Mouse (Mus musculus) limb, embryonic 15.5 days (tissue): ENCODE data around the gene Hoxb9. TPM values are rescaled to one million over a fixed set of nuclear protein-coding genes. Genes with fewer than 3 reads are reported as not detected.

Source experiments
- ATAC-seq: fragments of 200-750 bp; cut with Nextera tagmentation; 2 replicates; pipeline ENCODE4 v1.8.0; 2017; ENCODE audit warnings: low read depth, moderate TSS enrichment; ENCODE audit not compliant: insufficient number of reproducible peaks, low FRiP score, low TSS enrichment
- H3K27ac ChIP-seq: fragments of 300-500 bp; sonication (generic); 2 replicates; pipeline ENCODE4 v1.5.1; 2015; ENCODE audit warnings: moderate library complexity, mild to moderate bottlenecking, inconsistent platforms
- H3K27me3 ChIP-seq: fragments of 300-500 bp; sonication (generic); 2 replicates; pipeline ENCODE4 v1.6.1; 2015; ENCODE audit warnings: inconsistent platforms
- H3K36me3 ChIP-seq: fragments of 300-500 bp; sonication (generic); 2 replicates; pipeline ENCODE4 v1.6.1; 2015; ENCODE audit warnings: inconsistent platforms
- H3K4me1 ChIP-seq: fragments of 300-500 bp; sonication (generic); 2 replicates; pipeline ENCODE4 v1.6.1; 2015; ENCODE audit warnings: inconsistent platforms
- H3K4me2 ChIP-seq: fragments of 300-500 bp; sonication (generic); 2 replicates; pipeline ENCODE4 v1.6.1; 2015; ENCODE audit warnings: mild to moderate bottlenecking, inconsistent platforms
- H3K4me3 ChIP-seq: fragments of 300-500 bp; sonication (generic); 2 replicates; pipeline ENCODE4 v1.5.1; 2015; ENCODE audit warnings: mild to moderate bottlenecking, inconsistent platforms
- H3K9ac ChIP-seq: fragments of 300-500 bp; sonication (generic); 2 replicates; pipeline ENCODE4 v1.6.1; 2015; ENCODE audit warnings: inconsistent platforms
- H3K9me3 ChIP-seq: fragments of 300-500 bp; sonication (generic); 2 replicates; pipeline ENCODE4 v1.6.1; 2016; ENCODE audit warnings: inconsistent platforms
- whole genome bisulfite sequencing: fragments of 180-500 bp; shearing (Covaris S2); methylation state at CpG from one replicate; pipeline ENCODE4 v1.1.7; 2015; 5-methylcytosine and 5-hydroxymethylcytosine counted together
- polyA plus RNA-seq: library from polyadenylated mRNA; unstranded; fragments of >200 nt; fragmentation: Nextera tagmentation; extraction: Ambion mirVana; gene quantifications from 2 replicates; pipeline ENCODE4 v1.2.1, GENCODE M21; 2015

The Hoxb9 gene
- polyA plus RNA-seq, 1 experiment from 2014 or later: 1.4 TPM

DNA sequence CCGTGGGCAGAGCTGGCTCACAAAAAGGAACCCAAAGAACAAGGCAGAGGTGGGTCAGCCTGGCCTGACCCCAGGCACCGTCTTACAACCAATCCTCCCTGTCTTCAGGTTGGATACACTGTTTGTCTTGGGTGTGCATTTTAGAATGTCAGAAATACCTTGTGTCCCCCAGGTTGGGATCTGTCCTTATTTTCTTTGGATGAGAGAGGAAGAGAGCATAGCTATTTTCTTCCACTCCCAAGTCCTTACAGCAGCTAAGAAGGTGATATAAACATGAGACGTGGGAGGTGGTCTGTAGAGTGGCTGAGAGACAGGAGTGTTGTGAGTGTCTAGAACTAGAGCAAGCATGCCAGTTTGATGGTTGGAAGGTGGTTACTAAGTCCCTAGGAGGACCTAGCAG is 26.2 kb downstream of the Hoxb9 start:
- no peak overlapping the region for H3K4me3 ChIP-seq
- no peaks in the 10 kb centered on the region for H3K9me3 ChIP-seq
- H3K9ac ChIP-seq: no peak overlapping the region
- no peak for ATAC-seq
- H3K27ac ChIP-seq: no peak overlapping the region
- H3K27me3 ChIP-seq: peaks cover 100% of the 10 kb centered on the region
- H3K4me2 ChIP-seq: no peak overlapping the region
- no peaks in the 10 kb centered on the region for H3K36me3 ChIP-seq
- peaks cover 21% of the 10 kb centered on the region for H3K4me1 ChIP-seq
- 20% methylated on average over 3 of the region's 3 CpGs for WGBS

DNA sequence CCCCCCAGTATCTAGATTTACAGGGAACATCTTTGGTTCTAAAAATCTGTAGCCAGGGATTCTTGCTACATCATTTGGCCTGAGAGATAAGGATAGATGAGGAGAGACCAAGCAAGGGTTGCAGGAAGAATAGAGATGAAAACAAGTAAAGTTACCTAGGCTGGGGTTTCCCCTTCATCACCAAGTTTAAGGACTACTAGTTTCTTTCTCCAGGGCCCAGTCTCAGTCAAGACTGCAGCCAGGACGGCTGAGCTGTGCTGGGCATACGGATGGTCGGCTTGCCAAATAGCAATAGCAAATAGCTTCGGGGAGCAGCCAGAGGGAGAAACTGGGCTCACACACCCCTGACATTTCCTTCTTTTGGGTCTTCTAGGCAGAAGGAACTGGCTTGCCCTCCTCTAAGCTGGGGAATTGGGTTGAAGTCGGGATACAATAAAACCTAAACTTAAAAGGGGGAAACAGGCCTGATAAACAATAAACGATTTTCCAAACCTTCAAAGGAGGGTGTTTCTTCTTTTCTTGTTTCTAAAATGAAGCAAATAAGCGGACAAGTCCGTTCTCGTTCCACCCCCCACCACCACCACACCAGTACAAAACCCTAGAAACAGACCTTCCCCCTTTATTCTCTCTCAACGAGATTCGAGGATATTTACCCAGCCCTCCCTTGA is 26.8 kb downstream of the Hoxb9 start:
- H3K4me3 ChIP-seq: no peak overlapping the region
- no peak for ATAC-seq
- H3K4me2 ChIP-seq: no peak overlapping the region
- no peaks in the 10 kb centered on the region for H3K9me3 ChIP-seq
- no peak overlapping the region for H3K27ac ChIP-seq
- H3K9ac ChIP-seq: no peak overlapping the region
- H3K4me1 ChIP-seq: peaks cover 24% of the 10 kb centered on the region
- H3K36me3 ChIP-seq: no peaks in the 10 kb centered on the region
- H3K27me3 ChIP-seq: peaks cover 100% of the 10 kb centered on the region
- WGBS: 10% methylated on average over 11 of the region's 11 CpGs

DNA sequence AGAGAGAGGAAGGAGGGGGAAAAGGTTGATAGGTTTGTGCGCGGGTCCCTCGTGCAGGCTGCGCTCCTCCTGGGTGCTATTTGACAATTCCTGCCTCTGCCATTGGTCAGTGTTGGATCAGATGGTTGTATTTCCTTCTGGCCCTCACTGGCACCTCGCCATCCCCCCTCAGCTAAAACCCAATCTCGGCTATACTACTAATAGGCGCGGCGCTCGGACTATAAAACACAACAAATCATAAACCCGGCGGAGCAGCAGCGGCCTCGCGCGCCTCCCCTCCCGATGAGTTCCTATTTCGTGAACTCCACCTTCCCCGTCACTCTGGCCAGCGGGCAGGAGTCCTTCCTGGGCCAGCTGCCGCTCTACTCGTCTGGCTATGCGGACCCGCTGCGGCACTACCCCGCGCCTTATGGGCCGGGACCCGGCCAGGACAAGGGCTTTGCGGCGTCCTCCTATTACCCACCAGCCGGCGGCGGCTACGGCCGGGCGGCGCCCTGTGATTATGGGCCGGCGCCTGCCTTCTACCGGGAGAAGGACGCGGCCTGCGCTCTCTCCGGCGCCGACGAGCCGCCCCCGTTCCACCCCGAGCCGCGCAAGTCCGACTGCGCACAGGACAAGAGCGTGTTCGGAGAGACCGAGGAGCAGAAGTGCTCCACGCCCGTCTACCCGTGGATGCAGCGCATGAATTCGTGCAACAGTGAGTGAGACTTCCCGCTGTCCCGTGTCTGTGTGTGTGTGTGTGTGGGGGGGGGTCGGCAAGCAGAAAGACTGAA is 27.8 kb downstream of the Hoxb9 start:
- Histone ChIP-seq H3K9ac (no peak overlapping the region), H3K4me1 (peaks cover 32% of the 10 kb centered on the region), H3K9me3 (no peaks in the 10 kb centered on the region), H3K27ac (no peak overlapping the region), H3K4me3 (peak overlapping the region; percentile 30), H3K4me2 (peak overlapping the region; percentile 39), H3K27me3 (peaks cover 100% of the 10 kb centered on the region), H3K36me3 (no peaks in the 10 kb centered on the region)
- no peak for ATAC-seq
- under 1% methylated on average over 66 of the region's 66 CpGs for WGBS

DNA sequence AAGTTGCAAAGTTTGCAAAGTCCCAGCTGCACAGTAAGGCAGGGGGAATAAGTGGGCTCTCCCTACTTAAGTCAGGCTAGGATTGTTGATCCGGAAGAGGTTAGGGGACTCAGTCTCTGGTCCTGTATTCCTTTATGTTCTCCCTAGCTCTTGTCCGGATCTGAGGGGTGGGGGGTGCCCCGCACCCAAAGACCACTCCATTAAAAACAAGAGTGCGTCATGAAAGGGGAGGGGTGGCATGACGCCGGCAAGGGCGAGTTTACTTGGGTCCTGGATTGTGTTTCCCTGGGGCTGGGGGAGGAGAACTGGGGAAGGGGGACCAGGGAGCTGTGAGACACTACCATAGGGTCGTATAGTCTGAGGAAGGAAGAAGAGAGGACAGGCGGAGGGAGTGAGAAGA is 28.5 kb downstream of the Hoxb9 start:
- Histone ChIP-seq H3K9ac (no peak overlapping the region), H3K4me1 (peaks cover 33% of the 10 kb centered on the region), H3K4me2 (peak overlapping the region; percentile 39; the same call in 1 of the 2 replicates), H3K27me3 (peaks cover 100% of the 10 kb centered on the region), H3K36me3 (no peaks in the 10 kb centered on the region), H3K4me3 (peak overlapping the region; percentile 30; the same call in 1 of the 2 replicates), H3K27ac (no peak overlapping the region), H3K9me3 (no peaks in the 10 kb centered on the region)
- WGBS: 4% methylated on average over 9 of the region's 9 CpGs
- ATAC-seq: no peak

DNA sequence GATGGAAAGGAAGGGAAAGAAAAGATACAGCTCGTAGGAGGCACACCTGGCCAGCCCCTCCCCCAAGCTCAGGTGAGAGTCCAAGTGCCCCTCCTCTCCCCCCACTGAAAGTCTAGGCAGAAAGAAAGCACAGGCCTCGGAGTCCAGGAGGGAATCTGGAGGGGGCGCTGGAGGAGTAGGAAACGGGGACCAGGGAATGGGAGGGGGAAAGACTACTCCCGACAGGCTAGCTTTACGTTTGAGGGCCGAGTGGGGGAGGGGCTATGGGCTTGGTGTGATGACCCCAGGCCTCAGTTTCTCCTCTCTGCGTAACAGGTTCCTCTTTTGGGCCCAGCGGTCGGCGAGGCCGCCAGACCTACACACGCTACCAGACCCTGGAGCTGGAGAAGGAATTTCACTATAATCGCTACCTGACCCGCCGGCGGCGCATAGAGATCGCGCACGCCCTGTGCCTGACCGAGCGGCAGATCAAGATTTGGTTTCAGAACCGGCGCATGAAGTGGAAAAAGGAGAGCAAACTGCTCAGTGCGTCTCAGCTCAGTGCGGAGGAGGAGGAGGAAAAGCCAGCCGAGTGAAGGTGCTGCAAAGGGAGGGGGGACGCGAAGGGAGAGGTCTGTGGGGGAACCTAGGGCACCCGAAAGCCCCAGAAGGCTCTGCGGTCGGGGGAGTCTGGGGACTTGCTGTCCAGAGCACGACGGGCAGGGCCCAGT is 29.3 kb downstream of the Hoxb9 start:
- Histone ChIP-seq H3K27ac (no peak overlapping the region), H3K9me3 (no peaks in the 10 kb centered on the region), H3K4me1 (peaks cover 27% of the 10 kb centered on the region), H3K27me3 (peaks cover 100% of the 10 kb centered on the region), H3K4me3 (0 out of 2 replicates have a peak overlapping the region, but pooled peaks have one; percentile 5), H3K36me3 (no peaks in the 10 kb centered on the region), H3K9ac (no peak overlapping the region), H3K4me2 (no peak overlapping the region)
- WGBS: 7% methylated on average over 34 of the region's 35 CpGs
- no peak for ATAC-seq

DNA sequence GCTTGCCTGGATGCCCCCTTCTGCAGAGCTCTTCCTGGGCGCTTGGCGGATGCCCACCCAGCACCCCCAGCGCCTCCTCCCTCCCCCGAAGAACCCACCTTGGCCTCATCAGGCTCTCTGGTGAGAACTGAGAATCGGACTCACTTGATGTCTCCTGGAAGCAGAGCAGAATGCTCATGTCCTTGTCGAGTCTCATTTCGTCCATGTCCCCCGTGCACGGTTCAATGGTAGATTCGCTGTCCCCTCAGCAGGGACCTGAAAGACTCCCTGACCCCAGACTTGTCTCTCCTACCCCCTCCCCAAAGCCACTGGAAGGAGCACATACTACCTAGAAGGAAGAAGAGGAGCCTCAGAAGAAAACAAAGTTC is 29.8 kb downstream of the Hoxb9 start:
- Histone ChIP-seq H3K9ac (no peak overlapping the region), H3K27ac (no peak overlapping the region), H3K4me1 (peaks cover 26% of the 10 kb centered on the region), H3K9me3 (no peaks in the 10 kb centered on the region), H3K4me3 (0 out of 2 replicates have a peak overlapping the region, but pooled peaks have one; percentile 5), H3K27me3 (peaks cover 100% of the 10 kb centered on the region), H3K36me3 (no peaks in the 10 kb centered on the region), H3K4me2 (no peak overlapping the region)
- WGBS: 8% methylated on average over 9 of the region's 10 CpGs
- ATAC-seq: no peak

DNA sequence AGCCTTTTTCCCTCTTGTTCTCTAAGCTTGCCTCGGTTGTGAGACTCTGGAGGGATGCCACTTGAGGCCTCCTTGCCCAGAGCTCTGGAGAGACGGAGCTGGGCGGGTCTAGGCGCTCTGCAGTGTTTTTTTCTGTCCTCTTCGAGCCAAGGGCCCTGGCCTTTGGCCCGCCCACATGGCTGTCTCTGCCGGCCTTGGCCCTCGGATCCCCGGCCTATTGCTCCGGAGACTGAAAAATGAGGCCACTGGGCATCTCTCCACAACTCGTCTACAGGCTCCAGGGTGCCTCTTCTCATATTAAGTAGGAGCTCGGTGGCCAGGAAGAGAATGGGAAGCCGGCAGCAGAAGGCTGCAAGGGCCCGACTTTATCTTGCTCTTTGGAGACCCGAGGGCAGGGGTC is 30.6 kb downstream of the Hoxb9 start:
- WGBS: 15% methylated on average over 15 of the region's 15 CpGs
- Histone ChIP-seq H3K27me3 (peaks cover 100% of the 10 kb centered on the region), H3K9me3 (no peaks in the 10 kb centered on the region), H3K27ac (no peak overlapping the region), H3K9ac (no peak overlapping the region), H3K36me3 (no peaks in the 10 kb centered on the region), H3K4me2 (no peak overlapping the region), H3K4me1 (peaks cover 26% of the 10 kb centered on the region), H3K4me3 (no peak overlapping the region)
- no peak for ATAC-seq

DNA sequence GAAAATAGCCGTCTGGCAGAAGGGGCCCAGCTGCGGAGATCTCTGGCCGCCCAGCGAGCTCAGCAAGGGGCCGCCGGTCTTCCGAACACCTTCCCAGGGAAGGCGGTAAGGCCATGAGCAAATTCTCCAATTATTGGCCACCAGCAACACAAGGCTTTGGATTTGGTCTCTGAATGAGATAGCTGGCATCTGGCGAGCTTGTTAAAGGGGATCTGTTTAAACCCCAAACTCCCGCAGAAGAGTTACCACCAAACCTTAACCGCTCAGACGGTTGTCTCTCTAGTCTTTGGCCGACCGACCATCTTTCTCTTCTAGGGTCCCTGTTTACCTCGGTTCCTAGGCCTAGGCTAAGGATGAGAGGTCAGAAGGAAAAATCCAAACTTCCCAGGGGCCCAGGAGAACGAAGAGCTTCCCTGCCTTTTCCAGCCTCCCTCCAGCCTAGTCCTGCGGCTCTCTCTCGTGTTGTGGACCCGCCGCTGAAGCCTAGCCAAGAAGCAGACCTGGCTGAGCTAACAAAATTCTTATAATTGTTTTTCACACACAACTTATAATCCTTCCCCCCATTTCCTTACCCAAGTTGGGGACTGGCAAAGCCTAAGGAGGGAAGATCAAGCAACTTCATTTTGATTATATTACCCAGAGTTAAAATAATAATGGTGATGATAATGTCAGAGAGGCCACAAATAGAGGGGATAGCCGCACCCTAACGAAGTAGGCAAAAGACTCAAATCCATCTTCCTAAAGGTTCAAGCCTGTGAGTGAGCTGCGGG is 31.3 kb downstream of the Hoxb9 start:
- Histone ChIP-seq H3K27ac (no peak overlapping the region), H3K9ac (no peak overlapping the region), H3K4me3 (no peak overlapping the region), H3K27me3 (peaks cover 100% of the 10 kb centered on the region), H3K9me3 (no peaks in the 10 kb centered on the region), H3K4me1 (peaks cover 26% of the 10 kb centered on the region), H3K4me2 (no peak overlapping the region), H3K36me3 (no peaks in the 10 kb centered on the region)
- no peak for ATAC-seq
- WGBS: 14% methylated on average over 23 of the region's 23 CpGs

DNA sequence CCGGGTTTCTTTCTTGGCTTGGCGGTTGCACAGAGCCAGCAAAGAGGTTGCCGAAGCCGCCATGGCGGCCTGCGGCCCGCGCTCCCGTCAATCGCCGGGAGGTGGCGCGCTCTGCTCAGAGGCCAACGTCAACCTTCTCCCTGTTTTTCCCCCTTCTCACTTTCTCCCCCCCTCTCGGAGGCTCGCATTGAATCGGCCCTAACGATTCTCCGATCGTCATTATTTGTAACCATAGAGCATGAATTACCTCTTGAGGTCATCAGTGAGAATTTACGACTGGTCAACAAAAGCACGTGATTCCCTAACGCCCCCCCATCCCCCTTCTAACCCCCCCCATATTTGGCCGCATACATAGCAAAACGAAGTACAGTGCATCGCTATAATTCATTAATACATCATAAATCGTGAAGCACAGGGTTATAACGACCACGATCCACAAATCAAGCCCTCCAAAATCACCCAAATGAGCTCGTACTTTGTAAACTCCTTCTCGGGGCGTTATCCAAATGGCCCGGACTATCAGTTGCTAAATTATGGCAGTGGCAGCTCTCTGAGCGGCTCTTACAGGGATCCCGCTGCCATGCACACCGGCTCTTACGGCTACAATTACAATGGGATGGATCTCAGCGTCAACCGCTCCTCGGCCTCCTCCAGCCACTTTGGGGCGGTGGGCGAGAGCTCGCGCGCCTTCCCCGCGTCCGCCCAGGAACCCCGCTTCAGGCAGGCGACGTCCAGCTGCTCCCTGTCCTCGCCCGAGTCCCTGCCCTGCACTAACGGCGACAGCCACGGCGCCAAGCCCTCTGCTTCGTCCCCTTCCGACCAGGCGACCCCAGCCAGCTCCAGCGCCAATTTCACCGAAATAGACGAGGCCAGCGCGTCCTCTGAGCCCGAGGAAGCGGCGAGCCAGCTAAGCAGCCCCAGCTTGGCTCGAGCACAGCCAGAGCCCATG is 32.2 kb downstream of the Hoxb9 start, which contains the start of gene Hoxb5:
Hoxb5 (plus strand) TSS at position 186 of the 949 bp plus-strand sequence.
- peaks cover 26% of the 10 kb centered on the region for H3K4me1 ChIP-seq
- H3K36me3 ChIP-seq: no peaks in the 10 kb centered on the region
- peak within 1 kb of the TSS; percentile 23 for H3K4me3 ChIP-seq
- no peaks in the 10 kb centered on the region for H3K9me3 ChIP-seq
- peaks cover 100% of the 10 kb centered on the region for H3K27me3 ChIP-seq
- ATAC-seq: no peak
- under 1% methylated on average over 68 of the region's 69 CpGs for WGBS
- no peak within 1 kb of the TSS; the same call in 1 of the 2 replicates for H3K9ac ChIP-seq
- H3K4me2 ChIP-seq: peak within 1 kb of the TSS; percentile 42
- no peak within 1 kb of the TSS for H3K27ac ChIP-seq

DNA sequence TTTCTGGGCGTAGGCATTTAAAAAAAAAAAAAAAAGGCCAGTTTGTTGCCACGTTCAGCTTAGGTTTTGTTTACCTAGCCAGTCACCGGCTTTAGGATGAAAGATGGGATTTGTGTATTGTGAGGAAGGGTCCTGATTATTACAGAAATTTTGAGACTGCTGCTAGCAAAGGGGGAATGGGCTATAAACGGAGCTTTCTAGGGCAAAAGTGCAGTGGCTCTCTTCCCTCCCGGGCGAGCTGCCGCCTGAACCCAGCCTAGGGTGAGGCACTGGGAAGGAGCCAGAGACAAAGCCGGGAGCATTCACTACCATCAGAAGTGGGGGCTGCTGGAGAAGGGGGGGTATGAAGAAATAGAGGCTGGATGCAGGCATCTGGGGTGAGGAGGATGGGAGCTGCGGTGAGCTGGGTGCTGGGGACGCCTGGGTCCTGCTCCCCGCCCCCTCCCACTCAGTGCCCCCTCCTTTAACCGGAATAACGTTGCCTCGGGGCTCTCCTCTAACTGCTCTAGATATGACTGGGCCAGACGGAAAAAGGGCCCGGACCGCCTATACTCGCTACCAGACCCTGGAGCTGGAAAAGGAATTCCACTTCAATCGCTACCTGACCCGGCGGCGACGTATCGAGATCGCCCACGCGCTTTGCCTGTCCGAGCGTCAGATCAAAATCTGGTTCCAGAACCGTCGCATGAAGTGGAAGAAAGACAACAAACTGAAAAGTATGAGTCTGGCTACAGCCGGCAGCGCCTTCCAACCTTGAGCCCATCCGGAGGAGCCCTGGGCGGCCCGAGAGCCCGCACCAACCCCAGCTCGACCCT is 33.3 kb downstream of the Hoxb9 start:
- H3K27me3 ChIP-seq: peaks cover 100% of the 10 kb centered on the region
- no peak for ATAC-seq
- no peaks in the 10 kb centered on the region for H3K9me3 ChIP-seq
- no peak overlapping the region for H3K27ac ChIP-seq
- H3K4me3 ChIP-seq: peak overlapping the region; percentile 3; the same call in 1 of the 2 replicates
- no peaks in the 10 kb centered on the region for H3K36me3 ChIP-seq
- H3K4me2 ChIP-seq: 0 out of 2 replicates have a peak overlapping the region, but pooled peaks have one; percentile 10
- WGBS: 6% methylated on average over 38 of the region's 38 CpGs
- no peak overlapping the region for H3K9ac ChIP-seq
- peaks cover 21% of the 10 kb centered on the region for H3K4me1 ChIP-seq
